Mouse (Mus musculus) erythroblast, embryonic 14.5 days (primary cell): Measurements from ENCODE around the gene Mup17. TPM values are rescaled to one million over a fixed set of nuclear protein-coding genes. Genes with fewer than 3 reads are reported as not detected.
"Not testable (repeated sequence)": the region's sequence is repeated elsewhere in the genome, so short reads cannot be mapped to it uniquely, and the experiment has no call there.

ENCODE experiments used
- H3K27me3 ChIP-seq: 2 replicates; pipeline ENCODE4 v1.6.1; 2012; ENCODE audit warnings: inconsistent platforms; ENCODE audit not compliant: control insufficient read depth
- H3K36me3 ChIP-seq: 2 replicates; pipeline ENCODE4 v1.6.1; 2012; ENCODE audit warnings: mild to moderate bottlenecking, inconsistent platforms; ENCODE audit not compliant: control insufficient read depth
- H3K4me1 ChIP-seq: 2 replicates; pipeline ENCODE4 v1.6.1; 2012; ENCODE audit warnings: inconsistent platforms; ENCODE audit not compliant: control insufficient read depth
- H3K4me3 ChIP-seq: replicated peaks from 2 replicates; pipeline ENCODE3; 2012; ENCODE audit warnings: moderate library complexity, mild to moderate bottlenecking, inconsistent platforms
- H3K9me3 ChIP-seq: 2 replicates; pipeline ENCODE4 v1.6.1; 2012; ENCODE audit warnings: low read length, inconsistent platforms, mixed read lengths; ENCODE audit not compliant: control insufficient read depth
- polyA plus RNA-seq: library from polyadenylated mRNA; stranded (reverse); fragments of >175 nt; gene quantifications from 2 replicates; pipeline ENCODE4 v1.2.3, GENCODE M21; 2012

Mup17 gene
- not detected in 2 replicates for polyA plus RNA-seq

GRCm38 (mm10) chr4:61595771-61596170 is at the start of gene Mup17:
Gene Mup17, minus strand, starts transcription at chr4:61595871.
- H3K27me3 ChIP-seq, H3K36me3 ChIP-seq, H3K9me3 ChIP-seq, H3K4me1 ChIP-seq, H3K4me3 ChIP-seq: not testable (repeated sequence)

- H3K9me3 ChIP-seq, result peaks cover 21% of the 10 kb centered on the region
- H3K4me3 ChIP-seq, H3K36me3 ChIP-seq, H3K4me1 ChIP-seq, H3K27me3 ChIP-seq: not testable (repeated sequence)
These were observed 24.1 kb downstream of the Mup17 start for GRCm38 (mm10) chr4:61571561-61571960.

- not testable (repeated sequence) for H3K36me3 ChIP-seq, H3K27me3 ChIP-seq, H3K4me1 ChIP-seq, H3K9me3 ChIP-seq, H3K4me3 ChIP-seq
These were observed 39.8 kb downstream of the Mup17 start for GRCm38 (mm10) chr4:61555887-61556286.

Other genes with a start within 250 kb of the Mup17 start
- not detected in 2 replicates for gene Mup15, start 156.1 kb downstream of the Mup17 start, polyA plus RNA-seq
- gene Mup16, start 76.3 kb downstream of the Mup17 start, polyA plus RNA-seq, result not detected in 2 replicates
- gene Mup18, start 78.3 kb upstream of the Mup17 start, polyA plus RNA-seq, result not detected in 2 replicates
- not detected in 2 replicates for gene Mup19, start 186.4 kb upstream of the Mup17 start, polyA plus RNA-seq
- not detected in 2 replicates for gene Mup5, start 239.4 kb upstream of the Mup17 start, polyA plus RNA-seq